Mouse (Mus musculus): ENCODE data around the gene Il12rb1.

DNA sequence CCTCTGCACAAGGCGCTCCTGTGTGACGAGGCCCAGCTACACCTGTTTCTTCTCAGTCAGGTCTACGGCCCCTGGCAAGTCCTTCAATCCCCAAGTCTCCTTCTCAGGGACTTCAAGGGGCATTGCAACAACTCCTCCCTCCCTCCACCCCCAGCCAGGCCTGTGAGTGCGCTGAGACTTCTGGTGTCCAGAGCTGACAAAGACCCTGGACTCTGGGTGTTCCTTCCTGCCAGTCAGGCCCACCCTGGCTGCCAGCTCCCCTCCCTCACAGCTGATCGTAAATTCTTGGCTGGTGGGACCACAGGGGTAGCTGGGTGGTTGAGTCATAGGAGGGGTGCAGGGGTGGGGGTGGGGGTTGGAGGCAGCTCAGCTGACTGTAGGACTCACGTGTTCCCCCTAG is 43.6 kb downstream of the Il12rb1 start:
- TF ChIP-seq CTCF (IDR thresholded peaks at IDR 0.05; ENCODE audit: extremely low read depth, insufficient read depth, low read length) (no peak), POLR2A (IDR thresholded peaks at IDR 0.05; ENCODE audit: extremely low read depth, insufficient read depth, low read length) (no peak)

Measured in cortical plate, adult 2 months (tissue).